Mouse (Mus musculus): ENCODE data around the gene Tango6. TPM values are rescaled to one million over a fixed set of nuclear protein-coding genes. Genes with fewer than 3 reads are reported as not detected.
"Not testable (repeated sequence)": the region's sequence is repeated elsewhere in the genome, so short reads cannot be mapped to it uniquely, and the experiment has no call there.

Tango6 gene
- polyA plus RNA-seq, 1 experiment: 2.1 TPM

DNA sequence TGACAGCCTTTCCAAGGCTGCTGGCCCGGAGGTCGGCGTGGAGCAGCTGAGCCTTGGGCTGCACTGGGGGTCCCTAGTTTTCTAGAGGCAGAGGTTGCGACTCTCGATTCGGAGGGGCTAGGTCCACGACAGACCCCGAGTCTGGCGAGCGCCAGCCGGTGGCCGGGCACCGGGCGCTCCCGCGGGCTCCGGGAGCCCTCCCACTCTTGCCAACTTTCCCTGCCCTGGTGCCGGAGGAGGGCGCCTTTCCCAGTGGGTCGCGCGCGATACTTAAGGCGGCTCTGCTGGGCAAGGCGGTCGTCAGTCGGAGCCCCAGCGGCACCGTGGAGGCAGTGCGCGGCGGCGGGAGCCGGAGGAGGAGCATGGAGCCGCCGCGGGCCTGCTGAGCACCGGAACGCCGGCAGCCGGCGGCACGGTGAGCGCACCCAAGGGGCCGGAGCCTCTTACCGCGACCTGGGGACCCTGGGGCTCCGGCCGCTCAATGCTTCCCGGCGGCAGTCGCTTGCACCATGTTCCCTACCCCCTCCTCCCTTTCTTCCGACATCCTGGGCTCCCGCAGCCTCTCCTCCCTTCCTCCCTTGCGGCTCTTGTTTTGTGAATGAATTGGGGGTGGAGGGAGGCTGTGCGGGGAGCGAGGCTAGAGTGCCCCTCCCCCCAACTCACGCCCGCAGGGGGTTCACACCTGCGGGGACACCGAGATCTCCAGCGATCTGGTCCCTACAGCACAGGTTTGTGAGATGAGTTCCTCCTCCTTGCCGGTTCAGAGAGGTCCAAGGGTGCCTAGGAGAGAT is 187.9 kb downstream of the Tango6 start:
- 0 out of 2 replicates have a peak, but pooled peaks cover 2% of the 10 kb centered on the region for H3K36me3 ChIP-seq (ENCODE audit: control insufficient read depth, insufficient read depth, low read length)
- peak overlapping the region; percentile 60 for H3K4me3 ChIP-seq (ENCODE audit: low read depth, low read length)
- no peak overlapping the region for H3K27ac ChIP-seq (ENCODE audit: insufficient read depth, low read depth, low read length)
- peaks cover 37% of the 10 kb centered on the region for H3K27me3 ChIP-seq (ENCODE audit: control insufficient read depth, insufficient read depth, low read length)
- H3K4me1 ChIP-seq (ENCODE audit: control insufficient read depth, insufficient read depth, insufficient read length, low read length): peaks cover 15% of the 10 kb centered on the region
- whole genome bisulfite sequencing: 1% methylated on average over 63 of the region's 63 CpGs
- TF ChIP-seq CTCF (IDR thresholded peaks at IDR 0.05; ENCODE audit: extremely low read depth, insufficient read length, insufficient replicate concordance, low read depth, low read length): no peak
- TF ChIP-seq POLR2A (IDR thresholded peaks at IDR 0.05; ENCODE audit: low read depth, low read length): no peak

DNA sequence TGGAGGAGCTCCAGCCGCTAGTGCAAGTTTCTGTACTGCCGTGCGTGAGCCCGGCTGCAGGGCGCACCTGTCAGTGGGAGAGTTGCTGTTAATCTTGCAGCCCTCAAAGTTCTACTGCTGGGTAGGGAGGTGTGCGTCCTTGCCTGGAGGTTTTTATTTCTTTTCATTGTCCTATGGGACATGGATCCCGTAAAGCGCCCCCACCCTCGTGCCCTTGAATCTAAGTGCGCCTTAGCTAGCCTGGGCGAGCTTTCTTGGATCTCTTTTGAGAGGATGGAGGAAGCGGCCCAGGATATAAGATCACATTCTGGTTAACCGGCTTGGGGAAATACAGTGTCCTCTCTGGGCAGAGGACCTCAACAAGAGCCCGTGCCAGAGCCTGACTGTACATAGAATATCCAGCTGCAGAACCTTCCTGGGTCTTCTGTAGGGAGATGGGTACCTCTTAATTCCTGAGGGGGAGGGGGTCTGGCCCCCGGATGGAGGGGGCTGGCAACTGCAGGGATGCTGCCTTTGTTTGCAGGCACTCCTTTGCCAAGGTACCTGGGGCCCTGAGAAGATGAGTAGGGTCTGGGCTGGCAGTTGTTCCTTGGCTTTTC is 188.6 kb downstream of the Tango6 start:
- WGBS: 2% methylated on average over 15 of the region's 15 CpGs
- Histone ChIP-seq H3K4me1 (ENCODE audit: control insufficient read depth, insufficient read depth, insufficient read length, low read length) (peaks cover 15% of the 10 kb centered on the region), H3K4me3 (ENCODE audit: low read depth, low read length) (peak overlapping the region; percentile 60), H3K27ac (ENCODE audit: insufficient read depth, low read depth, low read length) (no peak overlapping the region; the same call in 1 of the 2 replicates), H3K36me3 (ENCODE audit: control insufficient read depth, insufficient read depth, low read length) (0 out of 2 replicates have a peak, but pooled peaks cover 2% of the 10 kb centered on the region), H3K27me3 (ENCODE audit: control insufficient read depth, insufficient read depth, low read length) (peaks cover 37% of the 10 kb centered on the region)
- TF ChIP-seq POLR2A (IDR thresholded peaks at IDR 0.05; ENCODE audit: low read depth, low read length): no peak

DNA sequence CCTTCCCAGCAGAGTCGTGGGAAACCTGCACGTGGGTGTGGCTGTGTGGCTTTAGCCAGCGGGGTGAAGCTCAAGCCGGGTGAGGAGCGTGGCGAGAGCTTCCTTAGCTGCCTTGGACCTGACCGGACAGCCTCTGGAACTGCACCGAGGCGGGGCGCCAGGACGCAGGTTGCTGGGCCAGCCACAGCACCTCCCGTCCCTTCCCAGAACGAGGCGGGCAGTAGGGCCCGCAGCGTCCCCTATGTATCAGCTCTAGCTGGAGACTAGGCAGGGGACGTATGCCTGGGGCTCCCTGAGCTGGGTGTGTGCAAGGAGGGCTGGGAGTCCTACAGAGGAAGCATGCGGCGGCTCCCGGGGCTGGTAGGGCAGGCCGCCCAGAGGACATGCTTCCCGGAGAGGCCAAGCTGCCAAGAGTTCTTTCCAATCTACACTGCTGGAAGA is 189.1 kb downstream of the Tango6 start:
- 2% methylated on average over 22 of the region's 22 CpGs for WGBS
- TF ChIP-seq CTCF (IDR thresholded peaks at IDR 0.05; ENCODE audit: extremely low read depth, insufficient read length, insufficient replicate concordance, low read depth, low read length): no peak
- no peak for TF ChIP-seq POLR2A (IDR thresholded peaks at IDR 0.05; ENCODE audit: low read depth, low read length)
- peak overlapping the region; percentile 60 for H3K4me3 ChIP-seq (ENCODE audit: low read depth, low read length)
- H3K4me1 ChIP-seq (ENCODE audit: control insufficient read depth, insufficient read depth, insufficient read length, low read length): peaks cover 15% of the 10 kb centered on the region
- peaks cover 37% of the 10 kb centered on the region for H3K27me3 ChIP-seq (ENCODE audit: control insufficient read depth, insufficient read depth, low read length)
- 0 out of 2 replicates have a peak, but pooled peaks cover 2% of the 10 kb centered on the region for H3K36me3 ChIP-seq (ENCODE audit: control insufficient read depth, insufficient read depth, low read length)
- H3K27ac ChIP-seq (ENCODE audit: insufficient read depth, low read depth, low read length): no peak overlapping the region

DNA sequence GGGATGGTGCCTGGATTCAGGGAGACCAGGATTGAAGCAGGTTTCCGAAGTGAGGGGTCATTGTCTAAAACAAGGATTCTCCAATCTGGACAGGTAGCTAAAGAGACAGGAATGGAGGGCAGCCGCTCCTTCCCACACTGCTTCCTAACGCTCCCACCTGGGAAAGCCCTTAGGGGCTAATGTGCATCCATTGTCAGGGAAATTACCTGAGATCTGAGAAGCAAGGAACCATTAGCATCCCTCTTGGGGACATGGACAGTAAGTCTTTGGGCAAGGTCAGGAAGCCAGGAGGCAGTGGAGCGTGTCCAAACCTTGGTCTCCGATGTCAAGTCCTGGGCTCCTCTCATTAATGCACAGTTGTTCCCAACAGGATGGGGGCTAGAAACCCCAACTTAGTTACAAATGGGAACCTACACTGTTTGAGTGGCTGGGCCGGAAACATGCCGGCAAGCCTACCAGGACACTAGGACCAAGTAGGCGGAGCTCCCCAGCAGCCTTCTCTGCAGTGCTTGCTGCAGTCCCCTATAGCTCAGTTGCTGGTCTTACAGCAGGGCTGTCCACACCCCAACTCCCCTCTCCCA is 189.7 kb downstream of the Tango6 start:
- H3K4me3 ChIP-seq (ENCODE audit: low read depth, low read length): no peak overlapping the region
- H3K27ac ChIP-seq (ENCODE audit: insufficient read depth, low read depth, low read length): no peak overlapping the region
- WGBS: 41% methylated on average over 8 of the region's 8 CpGs
- H3K27me3 ChIP-seq (ENCODE audit: control insufficient read depth, insufficient read depth, low read length): peaks cover 37% of the 10 kb centered on the region
- H3K36me3 ChIP-seq (ENCODE audit: control insufficient read depth, insufficient read depth, low read length): 0 out of 2 replicates have a peak, but pooled peaks cover 2% of the 10 kb centered on the region
- no peak for TF ChIP-seq POLR2A (IDR thresholded peaks at IDR 0.05; ENCODE audit: low read depth, low read length)
- TF ChIP-seq CTCF (IDR thresholded peaks at IDR 0.05; ENCODE audit: extremely low read depth, insufficient read length, insufficient replicate concordance, low read depth, low read length): no peak
- peaks cover 15% of the 10 kb centered on the region for H3K4me1 ChIP-seq (ENCODE audit: control insufficient read depth, insufficient read depth, insufficient read length, low read length)

DNA sequence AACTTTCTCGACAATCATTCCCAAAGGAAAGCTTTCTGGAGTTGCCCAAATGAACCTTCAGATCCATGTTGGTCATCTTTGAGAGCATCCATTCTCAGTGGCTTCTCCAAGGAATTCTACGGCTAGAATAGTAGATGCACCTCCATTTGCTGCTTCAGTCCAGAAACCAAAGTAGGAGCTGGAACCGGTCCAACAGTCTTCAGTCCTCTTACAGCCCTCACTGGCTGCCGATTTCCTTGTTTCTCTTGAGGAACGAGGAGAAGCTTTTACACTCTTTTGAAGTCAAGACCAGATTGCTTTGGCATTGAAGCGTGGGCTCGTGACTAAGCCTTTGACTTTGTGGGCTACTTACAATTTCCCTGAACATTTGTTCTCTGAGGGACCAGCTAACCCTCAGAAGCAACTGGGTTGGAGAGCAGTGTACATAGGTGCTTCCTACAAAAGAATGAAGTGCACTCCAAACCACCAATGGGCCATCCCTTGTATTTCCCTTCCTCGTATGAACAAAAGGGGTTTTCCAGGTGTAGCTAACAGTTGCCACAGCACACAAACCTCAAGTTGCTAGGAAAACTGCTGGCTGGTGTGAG is 197.3 kb downstream of the Tango6 start:
- H3K4me1 ChIP-seq (ENCODE audit: control insufficient read depth, insufficient read depth, insufficient read length, low read length): no peaks in the 10 kb centered on the region
- H3K27me3 ChIP-seq (ENCODE audit: control insufficient read depth, insufficient read depth, low read length): no peaks in the 10 kb centered on the region
- TF ChIP-seq POLR2A (IDR thresholded peaks at IDR 0.05; ENCODE audit: low read depth, low read length): no peak
- TF ChIP-seq CTCF (IDR thresholded peaks at IDR 0.05; ENCODE audit: extremely low read depth, insufficient read length, insufficient replicate concordance, low read depth, low read length): no peak
- 50% methylated on average over 8 of the region's 8 CpGs for WGBS
- peaks cover 16% of the 10 kb centered on the region for H3K36me3 ChIP-seq (ENCODE audit: control insufficient read depth, insufficient read depth, low read length)
- no peak overlapping the region for H3K4me3 ChIP-seq (ENCODE audit: low read depth, low read length)
- H3K27ac ChIP-seq (ENCODE audit: insufficient read depth, low read depth, low read length): no peak overlapping the region

DNA sequence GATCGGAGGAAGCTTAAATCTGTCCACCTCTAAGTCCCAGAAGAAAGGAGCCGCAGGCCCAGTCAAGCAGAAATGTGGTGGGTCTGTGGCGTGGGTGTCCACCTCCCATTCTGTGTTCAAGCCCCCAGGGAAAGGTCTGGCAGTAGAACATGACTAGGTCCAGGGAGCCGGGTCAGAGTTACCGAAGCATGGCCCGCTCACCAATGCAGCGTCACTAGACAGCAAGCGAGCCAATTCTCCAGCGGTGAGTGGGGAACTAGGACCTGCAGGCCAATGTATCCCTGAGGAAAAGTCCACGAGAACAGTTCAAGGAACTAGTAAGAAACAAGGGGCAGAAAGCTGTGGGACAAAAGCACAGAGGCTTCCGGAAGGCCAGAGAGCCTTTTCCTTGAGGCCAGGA is 201.2 kb downstream of the Tango6 start:
- WGBS: 96% methylated on average over 11 of the region's 11 CpGs
- not testable (repeated sequence) for H3K4me3 ChIP-seq (ENCODE audit: low read depth, low read length); H3K27me3 ChIP-seq (ENCODE audit: control insufficient read depth, insufficient read depth, low read length); H3K4me1 ChIP-seq (ENCODE audit: control insufficient read depth, insufficient read depth, insufficient read length, low read length); H3K27ac ChIP-seq (ENCODE audit: insufficient read depth, low read depth, low read length)
- peaks cover 25% of the 10 kb centered on the region for H3K36me3 ChIP-seq (ENCODE audit: control insufficient read depth, insufficient read depth, low read length)

DNA sequence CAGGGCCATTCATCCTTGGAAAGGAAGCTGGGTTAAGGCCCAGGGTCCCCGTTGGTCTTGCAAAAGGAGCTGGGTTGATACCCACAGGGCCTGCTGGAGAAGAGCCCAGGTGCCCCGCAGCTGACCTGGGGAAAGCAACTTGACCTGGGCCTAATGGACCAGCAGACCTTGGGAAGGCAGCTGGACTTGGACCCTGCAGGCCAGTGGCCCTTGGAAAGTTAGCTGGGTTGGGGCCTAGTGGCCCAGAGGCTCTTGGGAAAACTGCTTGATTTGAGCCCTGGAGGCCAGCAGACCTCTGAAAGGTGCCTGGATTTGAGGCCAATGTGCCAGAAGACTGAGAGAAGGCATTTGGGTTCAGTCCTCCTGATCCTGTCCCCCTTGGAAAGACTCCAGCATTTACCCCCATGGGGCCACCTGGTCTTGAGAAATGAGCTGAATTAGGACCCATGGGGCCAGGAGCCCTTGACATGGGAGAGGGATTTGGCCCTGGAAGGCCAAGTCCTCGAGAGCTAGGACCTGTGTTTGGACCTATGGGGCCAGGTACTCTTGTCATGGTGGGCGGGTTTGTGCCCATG is 202.0 kb downstream of the Tango6 start:
- H3K4me1 ChIP-seq (ENCODE audit: control insufficient read depth, insufficient read depth, insufficient read length, low read length); H3K27me3 ChIP-seq (ENCODE audit: control insufficient read depth, insufficient read depth, low read length); H3K4me3 ChIP-seq (ENCODE audit: low read depth, low read length); H3K27ac ChIP-seq (ENCODE audit: insufficient read depth, low read depth, low read length): not testable (repeated sequence)
- 92% methylated on average over 4 of the region's 4 CpGs for WGBS
- peaks cover 25% of the 10 kb centered on the region for H3K36me3 ChIP-seq (ENCODE audit: control insufficient read depth, insufficient read depth, low read length)
